Mouse (Mus musculus) splenic B cell, adult 2 months (primary cell): ENCODE data around the gene Hpcal1.

ENCODE experiments used
- DNase-seq: peaks from one replicate; pipeline ENCODE4 v3.0.0-alpha.2; 2011; ENCODE audit warnings: low read depth, low spot score
- H3K27me3 ChIP-seq: 2 replicates; pipeline ENCODE4 v1.6.1; 2012; ENCODE audit warnings: mild to moderate bottlenecking, low read length, moderate library complexity, mixed read lengths; ENCODE audit not compliant: control insufficient read depth, poor library complexity, insufficient read depth, severe bottlenecking
- H3K36me3 ChIP-seq: 2 replicates; pipeline ENCODE4 v1.6.1; 2012; ENCODE audit warnings: mild to moderate bottlenecking, low read length, moderate library complexity, mixed read lengths; ENCODE audit not compliant: control insufficient read depth, poor library complexity, insufficient read depth, severe bottlenecking

Hpcal1 gene

GRCm38 (mm10) chr12:17717257-17717656 is 26.6 kb downstream of the Hpcal1 start:
- DNase-seq = no peak

DNA sequence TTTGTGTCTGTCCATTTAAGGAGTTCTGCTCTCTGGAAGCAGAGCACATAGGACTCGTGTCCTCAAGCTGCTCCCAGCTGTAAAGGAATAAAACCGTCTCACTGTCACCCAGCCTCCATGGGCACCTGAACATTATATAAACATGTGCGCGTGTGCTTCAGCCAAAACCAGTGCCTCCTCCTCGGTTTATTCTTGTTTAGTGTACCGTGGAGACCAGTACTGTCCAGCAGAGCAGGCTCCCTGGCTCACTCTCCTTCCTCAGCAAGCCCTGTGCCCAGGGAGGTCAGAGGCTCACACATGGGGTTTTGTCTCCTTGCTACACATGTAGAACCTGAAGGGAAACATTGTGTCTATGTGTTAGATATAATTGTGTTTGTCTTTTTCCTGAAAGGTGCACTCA is 27.5 kb downstream of the Hpcal1 start:
- no peaks in the 10 kb centered on the region for H3K36me3 ChIP-seq
- no peak for DNase-seq
- H3K27me3 ChIP-seq = no peaks in the 10 kb centered on the region

More at GRCm38 (mm10) chr12:17717257-17717656, 26.6 kb downstream of the Hpcal1 start:
- Histone ChIP-seq H3K27me3 (no peaks in the 10 kb centered on the region), H3K36me3 (no peaks in the 10 kb centered on the region)

GRCm38 (mm10) chr12:17721058-17721457 is 30.4 kb downstream of the Hpcal1 start:
- no peak for DNase-seq
- Histone ChIP-seq H3K36me3 (no peaks in the 10 kb centered on the region), H3K27me3 (no peaks in the 10 kb centered on the region)

DNA sequence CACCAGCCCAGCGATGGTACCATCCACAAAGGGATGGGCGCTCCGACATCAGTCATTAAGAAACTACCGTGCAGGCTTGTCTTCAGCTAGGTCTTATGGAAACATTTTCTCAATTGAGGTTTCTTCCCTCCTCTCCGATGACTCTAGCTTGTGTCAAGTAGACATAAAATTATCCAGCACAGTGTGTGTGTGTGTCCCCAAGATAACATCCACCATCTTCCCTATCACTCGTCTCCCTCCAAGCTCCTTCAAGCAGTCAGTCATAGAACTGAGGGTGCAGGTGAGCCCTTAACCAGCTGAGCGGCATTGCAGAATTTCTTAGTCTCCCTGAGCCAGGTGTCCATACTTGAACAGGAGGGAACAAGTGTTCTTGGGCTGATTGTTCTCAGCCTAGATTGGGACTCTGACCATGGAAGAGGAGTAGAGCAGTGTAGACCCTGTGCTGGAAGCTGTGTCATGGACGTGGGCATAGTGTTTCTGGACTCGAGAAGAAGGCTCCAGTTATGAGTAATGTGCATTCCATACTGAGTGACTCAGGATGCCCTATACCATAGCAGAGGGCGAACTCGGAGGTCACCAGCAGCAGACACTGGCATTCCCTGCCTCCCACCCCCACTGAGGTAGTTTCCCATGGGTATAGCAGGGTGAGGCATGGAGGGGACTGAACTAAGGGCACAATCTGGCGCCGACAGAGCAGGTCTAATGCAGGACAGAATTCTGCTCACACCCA is 32.0 kb downstream of the Hpcal1 start:
- Histone ChIP-seq H3K27me3 (no peaks in the 10 kb centered on the region), H3K36me3 (no peaks in the 10 kb centered on the region)
- no peak for DNase-seq

GRCm38 (mm10) chr12:17723182-17723570 is 32.5 kb downstream of the Hpcal1 start:
- Histone ChIP-seq H3K36me3 (no peaks in the 10 kb centered on the region), H3K27me3 (no peaks in the 10 kb centered on the region)
- DNase-seq = no peak

GRCm38 (mm10) chr12:17723999-17724398 is 33.3 kb downstream of the Hpcal1 start:
- H3K36me3 ChIP-seq = no peaks in the 10 kb centered on the region
- H3K27me3 ChIP-seq = no peaks in the 10 kb centered on the region
- no peak for DNase-seq

DNA sequence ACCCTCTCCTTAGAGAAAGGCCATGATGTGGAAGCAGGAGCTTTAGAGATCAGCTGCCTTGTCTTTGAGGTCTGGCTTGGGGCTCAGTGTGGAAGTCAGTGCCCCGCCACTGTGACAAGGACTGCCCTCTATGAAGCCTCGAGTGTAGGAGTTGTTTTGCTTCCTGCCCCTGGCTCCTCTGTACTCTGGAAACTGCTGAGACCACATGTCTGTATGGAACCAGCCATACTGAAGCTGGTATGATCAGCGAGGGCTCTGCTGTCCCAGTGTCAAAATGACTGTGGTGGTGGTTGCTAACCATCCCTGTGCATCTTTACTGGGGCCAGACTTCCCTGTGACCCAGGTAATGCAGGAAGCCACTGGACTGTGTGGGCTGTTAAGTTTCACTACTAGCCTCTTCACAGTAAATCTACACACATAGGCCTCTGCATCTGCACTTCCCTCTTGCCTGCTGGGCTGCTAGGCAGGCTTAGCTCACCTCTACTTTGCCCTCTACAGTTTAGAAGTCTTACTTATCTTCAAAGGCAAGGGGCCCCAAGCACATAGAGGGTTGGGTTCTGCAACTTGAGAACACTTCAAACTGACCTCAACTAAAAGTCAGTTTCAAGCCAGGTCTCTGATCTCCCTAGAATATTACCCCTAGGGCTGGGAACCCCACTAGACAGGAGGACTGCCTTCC is 33.9 kb downstream of the Hpcal1 start:
- DNase-seq = no peak
- no peaks in the 10 kb centered on the region for H3K27me3 ChIP-seq
- no peaks in the 10 kb centered on the region for H3K36me3 ChIP-seq

GRCm38 (mm10) chr12:17725592-17725991 is 34.9 kb downstream of the Hpcal1 start:
- DNase-seq = no peak
- H3K36me3 ChIP-seq = no peaks in the 10 kb centered on the region
- H3K27me3 ChIP-seq = no peaks in the 10 kb centered on the region

GRCm38 (mm10) chr12:17726576-17727320 is 36.1 kb downstream of the Hpcal1 start:
- H3K36me3 ChIP-seq = no peaks in the 10 kb centered on the region
- DNase-seq = no peak
- H3K27me3 ChIP-seq = no peaks in the 10 kb centered on the region

DNA sequence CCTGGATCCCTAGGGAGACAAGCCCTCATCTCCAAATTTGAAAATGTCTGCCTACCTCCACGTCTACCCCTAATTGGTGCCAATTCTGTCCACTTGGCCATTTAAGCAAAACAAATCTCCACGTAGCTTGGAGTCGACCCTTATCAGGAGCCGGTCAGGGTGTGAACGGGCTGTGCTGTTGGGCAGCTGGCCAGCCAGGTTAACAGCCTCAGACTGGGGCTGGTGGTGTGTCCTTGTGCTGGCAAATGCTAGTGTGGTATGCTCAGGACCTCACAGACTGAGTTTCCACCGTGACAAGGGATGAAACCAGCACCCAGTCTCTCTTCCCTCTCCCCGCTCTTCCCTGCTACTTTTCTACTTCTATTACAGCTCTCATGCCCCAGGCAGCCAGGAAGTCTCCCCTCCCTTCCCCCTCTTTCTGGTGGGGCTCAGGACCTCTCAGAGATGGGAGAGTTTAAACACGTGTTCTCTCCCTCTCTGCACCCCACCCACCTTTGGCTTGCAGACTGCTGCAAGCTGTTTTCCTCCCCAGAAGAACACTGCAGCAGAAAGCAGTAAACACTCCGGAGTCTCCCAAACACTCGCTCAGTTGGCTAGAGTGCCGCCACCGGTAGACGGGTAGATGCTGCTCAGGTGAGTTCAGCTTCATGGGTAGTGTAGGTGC is 37.2 kb downstream of the Hpcal1 start:
- no peak for DNase-seq

GRCm38 (mm10) chr12:17729211-17729900 is 38.7 kb downstream of the Hpcal1 start:
- no peak for DNase-seq

More for the DNA sequence above, 37.2 kb downstream of the Hpcal1 start:
- no peaks in the 10 kb centered on the region for H3K36me3 ChIP-seq
- H3K27me3 ChIP-seq = no peaks in the 10 kb centered on the region

GRCm38 (mm10) chr12:17732006-17732405 is 41.4 kb downstream of the Hpcal1 start:
- DNase-seq = no peak
- Histone ChIP-seq H3K36me3 (no peaks in the 10 kb centered on the region), H3K27me3 (no peaks in the 10 kb centered on the region)

More at GRCm38 (mm10) chr12:17729211-17729900, 38.7 kb downstream of the Hpcal1 start:
- Histone ChIP-seq H3K27me3 (no peaks in the 10 kb centered on the region), H3K36me3 (no peaks in the 10 kb centered on the region)

GRCm38 (mm10) chr12:17732546-17732945 is 41.9 kb downstream of the Hpcal1 start:
- no peak for DNase-seq
- Histone ChIP-seq H3K27me3 (no peaks in the 10 kb centered on the region), H3K36me3 (no peaks in the 10 kb centered on the region)
